10 mouse cellular contexts compared by ENCODE assay signal in the genomic region with DNA sequence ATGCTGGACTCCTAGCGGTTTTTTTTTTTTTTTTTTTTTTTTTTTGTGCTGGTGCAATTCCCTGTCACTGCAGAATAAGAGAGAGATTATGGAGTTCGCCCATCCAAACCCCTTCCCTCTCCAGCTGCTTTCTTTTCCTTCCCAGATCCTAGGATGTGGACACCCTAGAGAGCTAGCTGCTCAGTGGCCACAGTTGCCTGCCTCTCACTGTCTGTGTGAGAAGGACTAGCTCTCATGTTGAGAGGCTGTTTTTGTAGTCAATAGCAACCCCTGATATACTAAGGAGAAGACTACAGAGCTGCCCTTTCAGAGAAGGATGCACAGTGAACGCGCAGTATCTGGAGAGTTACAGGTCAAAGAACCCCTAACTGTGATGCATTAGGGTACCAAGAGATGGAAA. TPM values are rescaled to one million over a fixed set of nuclear protein-coding genes. Genes with fewer than 3 reads are reported as not detected.
DNase-seq lines count a peak whose midpoint lies in the region; ATAC-seq and TF ChIP-seq lines count a peak whose summit lies in the region.
"Not testable (repeated sequence)": the region's sequence is repeated elsewhere in the genome, so short reads cannot be mapped to it uniquely, and the experiment has no call there.
"Had no signal": no experiment of that assay in that cellular context is flagged by ENCODE, and none has a peak within 500 bp of the region (broad histone marks: within the 10 kb centered on the region; RNA-seq: fewer than 3 reads in every experiment).

No protein-coding gene starts in this region.

- H3K4me3 ChIP-seq in embryonic facial prominence, embryonic 11.5 days (ENCODE audit: low read depth, low read length), result peak overlapping the region; percentile 24; the same call in 1 of the 2 replicates
- peak overlapping the region; percentile 30 for H3K4me3 ChIP-seq in forebrain, postnatal 0 days (ENCODE audit: low read depth, low read length)
- peak overlapping the region; percentile 25 for H3K4me3 ChIP-seq in hindbrain, embryonic 11.5 days (ENCODE audit: low read depth, low read length)
- H3K4me3 ChIP-seq in kidney, embryonic 14.5 days (ENCODE audit: low read length), result peak overlapping the region; percentile 23
- H3K4me3 ChIP-seq in liver, embryonic 11.5 days (ENCODE audit: low read depth, low read length), result peak overlapping the region; percentile 36
- peak overlapping the region; percentile 8; the same call in 1 of the 2 replicates for H3K4me3 ChIP-seq in midbrain, embryonic 11.5 days (ENCODE audit: low read depth, low read length)
- H3K4me3 ChIP-seq in olfactory bulb, adult 2 months (ENCODE audit: insufficient read depth, low read depth, low read length), result peak overlapping the region; percentile 47

- not testable (repeated sequence) for DNase-seq in embryonic facial prominence, embryonic 11.5 days (ENCODE audit: low spot score); forebrain, postnatal 0 days; hindbrain, embryonic 11.5 days (ENCODE audit: low spot score); liver, embryonic 11.5 days (ENCODE audit: low spot score); midbrain, embryonic 11.5 days (ENCODE audit: low spot score, missing footprints)

- H3K4me1 ChIP-seq in embryonic facial prominence, embryonic 11.5 days (ENCODE audit: control insufficient read depth, insufficient read depth, low read length); forebrain, postnatal 0 days (ENCODE audit: insufficient read depth); hindbrain, embryonic 11.5 days (replicated peaks; ENCODE audit: control insufficient read depth, insufficient read depth, low read length); kidney, embryonic 14.5 days (ENCODE audit: control insufficient read depth, insufficient read depth, low read length); liver, embryonic 11.5 days (replicated peaks; ENCODE audit: control insufficient read depth, insufficient read depth, low read length); midbrain, embryonic 11.5 days (ENCODE audit: control insufficient read depth, insufficient read depth, low read length); olfactory bulb, adult 2 months (ENCODE audit: control insufficient read depth, insufficient read depth, low read length): not testable (repeated sequence)

- H3K9me3 ChIP-seq in embryonic facial prominence, embryonic 11.5 days (replicated peaks; ENCODE audit: control insufficient read depth, low read length); forebrain, postnatal 0 days (ENCODE audit: low read length); hindbrain, embryonic 11.5 days (ENCODE audit: control insufficient read depth, low read length); kidney, embryonic 14.5 days (ENCODE audit: control insufficient read depth, low read length); liver, embryonic 11.5 days (ENCODE audit: control insufficient read depth, low read length); midbrain, embryonic 11.5 days (ENCODE audit: control insufficient read depth, low read length): not testable (repeated sequence)

- not testable (repeated sequence) for H3K27me3 ChIP-seq in embryonic facial prominence, embryonic 11.5 days (ENCODE audit: control insufficient read depth, insufficient read depth, low read length); forebrain, postnatal 0 days (ENCODE audit: insufficient read depth, low read length); hindbrain, embryonic 11.5 days (ENCODE audit: control insufficient read depth, insufficient read depth, low read length); kidney, embryonic 14.5 days (ENCODE audit: control insufficient read depth, insufficient read depth, low read length); liver, embryonic 11.5 days (replicated peaks; ENCODE audit: control insufficient read depth, insufficient read depth, low read length); midbrain, embryonic 11.5 days (ENCODE audit: control insufficient read depth, insufficient read depth, low read length)

- H3K27ac ChIP-seq in embryonic facial prominence, embryonic 11.5 days (replicated peaks; ENCODE audit: low read depth, low read length); hindbrain, embryonic 11.5 days (ENCODE audit: low read depth, low read length); kidney, embryonic 14.5 days (ENCODE audit: low read depth, low read length); liver, embryonic 11.5 days (ENCODE audit: low read depth, low read length); midbrain, embryonic 11.5 days (ENCODE audit: low read depth, low read length): not testable (repeated sequence)
- H3K27ac ChIP-seq in forebrain, postnatal 0 days (ENCODE audit: low read depth, low read length), result peak overlapping the region; percentile 78
- H3K27ac ChIP-seq in olfactory bulb, adult 2 months (ENCODE audit: insufficient read depth, low read depth, low read length), result peak overlapping the region; percentile 97

- peak overlapping the region; percentile 21; the same call in 1 of the 2 replicates for H3K4me2 ChIP-seq in embryonic facial prominence, embryonic 11.5 days (ENCODE audit: low read depth, low read length)
- peak overlapping the region; percentile 43 for H3K4me2 ChIP-seq in forebrain, postnatal 0 days (ENCODE audit: low read depth)
- H3K4me2 ChIP-seq in hindbrain, embryonic 11.5 days (replicated peaks; ENCODE audit: low read depth, low read length), result peak overlapping the region; percentile 25
- peak overlapping the region; percentile 30 for H3K4me2 ChIP-seq in kidney, embryonic 14.5 days (replicated peaks; ENCODE audit: low read depth, low read length)
- peak overlapping the region; percentile 43 for H3K4me2 ChIP-seq in liver, embryonic 11.5 days
- peak overlapping the region; percentile 30; the same call in 1 of the 2 replicates for H3K4me2 ChIP-seq in midbrain, embryonic 11.5 days

- peak; percentile 7 for ATAC-seq in CD4-positive, CD25-positive, alpha-beta regulatory T cell, adult 4 months
- 0 out of 2 replicates have a peak, but pooled peaks have one; percentile 29 for ATAC-seq in embryonic facial prominence, embryonic 11.5 days (replicated peaks; ENCODE audit: insufficient number of reproducible peaks, low FRiP score, low TSS enrichment, low read depth)
- ATAC-seq in forebrain, postnatal 0 days, result peak; percentile 65
- peak; percentile 55 for ATAC-seq in hindbrain, embryonic 11.5 days (ENCODE audit: low FRiP score)
- not testable (repeated sequence) for ATAC-seq in kidney, embryonic 14.5 days (ENCODE audit: low FRiP score, low TSS enrichment)
- ATAC-seq in liver, embryonic 11.5 days (replicated peaks; ENCODE audit: low FRiP score), result peak; percentile 7; the same call in 1 of the 2 replicates
- ATAC-seq in midbrain, embryonic 11.5 days (ENCODE audit: low FRiP score), result peak; percentile 43

- not testable (repeated sequence) for H3K36me3 ChIP-seq in embryonic facial prominence, embryonic 11.5 days (replicated peaks; ENCODE audit: control insufficient read depth, insufficient read depth, low read depth, low read length); forebrain, postnatal 0 days (ENCODE audit: insufficient read depth); hindbrain, embryonic 11.5 days (ENCODE audit: control insufficient read depth, insufficient read depth, low read length); kidney, embryonic 14.5 days (ENCODE audit: control insufficient read depth, insufficient read depth, low read length); liver, embryonic 11.5 days (ENCODE audit: control insufficient read depth, insufficient read depth, low read length); midbrain, embryonic 11.5 days (ENCODE audit: control insufficient read depth, insufficient read depth, low read length)

- 0 out of 2 replicates have a peak overlapping the region, but pooled peaks have one; percentile 9 for H3K9ac ChIP-seq in embryonic facial prominence, embryonic 11.5 days (replicated peaks; ENCODE audit: low read length)
- H3K9ac ChIP-seq in forebrain, postnatal 0 days, result peak overlapping the region; percentile 33
- H3K9ac ChIP-seq in hindbrain, embryonic 11.5 days (ENCODE audit: low read depth, low read length); kidney, embryonic 14.5 days (ENCODE audit: low read depth, low read length); liver, embryonic 11.5 days (ENCODE audit: low read depth, low read length): not testable (repeated sequence)
- H3K9ac ChIP-seq in midbrain, embryonic 11.5 days (ENCODE audit: low read length), result peak overlapping the region; percentile 14; the same call in 1 of the 2 replicates

- 13% methylated on average over 4 of the region's 4 CpGs for WGBS in embryonic facial prominence, embryonic 11.5 days
- 27% methylated on average over 4 of the region's 4 CpGs for WGBS in forebrain, postnatal 0 days
- WGBS in hindbrain, embryonic 11.5 days, result 23% methylated on average over 3 of the region's 4 CpGs
- 22% methylated on average over 3 of the region's 4 CpGs for WGBS in kidney, embryonic 14.5 days
- 20% methylated on average over 4 of the region's 4 CpGs for WGBS in liver, embryonic 11.5 days
- 35% methylated on average over 3 of the region's 4 CpGs for WGBS in midbrain, embryonic 11.5 days
- 18% methylated on average over 4 of the region's 4 CpGs for WGBS in olfactory bulb, adult 2 months

- not testable (repeated sequence) for TF ChIP-seq CTCF in forebrain, postnatal 0 days (IDR thresholded peaks at IDR 0.05; ENCODE audit: low read depth); olfactory bulb, adult 2 months (IDR thresholded peaks at IDR 0.05; ENCODE audit: insufficient read depth, low read depth, low read length)

- TF ChIP-seq POLR2A in olfactory bulb, adult 2 months (IDR thresholded peaks at IDR 0.05; ENCODE audit: insufficient read depth, low read depth, low read length), result not testable (repeated sequence)

RNA-seq across cellular contexts. Expression of a gene that starts 0.5 kb away (rescaled TPM):
- polyA plus RNA-seq in CD4-positive, CD25-positive, alpha-beta regulatory T cell, adult 4 months (2017; shearing (Covaris generic)), result 10 to 100 TPM; 11.7 to 13.9 TPM
- 54.2 and 57.5 TPM in 2 replicates for polyA plus RNA-seq in embryonic facial prominence, embryonic 11.5 days (2014; fragmentation: Nextera tagmentation; extraction: Ambion mirVana)
- total RNA-seq in forebrain, postnatal 0 days (2014; rRNA removed), result 219 and 235 TPM in 2 replicates
- polyA plus RNA-seq in forebrain, postnatal 0 days (2015; fragmentation: Nextera tagmentation; extraction: Ambion mirVana), result 204 and 212 TPM in 2 replicates
- polyA plus RNA-seq in hindbrain, embryonic 11.5 days (2014; fragmentation: Nextera tagmentation; extraction: Ambion mirVana), result 82.8 and 85.5 TPM in 2 replicates
- 58.9 and 71.0 TPM in 2 replicates for polyA plus RNA-seq in kidney, embryonic 14.5 days (2014; fragmentation: Nextera tagmentation; extraction: Ambion mirVana)
- polyA plus RNA-seq in liver, embryonic 11.5 days (2014; fragmentation: Nextera tagmentation; extraction: Ambion mirVana), result 19.9 and 20.0 TPM in 2 replicates
- 74.0 and 80.3 TPM in 2 replicates for polyA plus RNA-seq in midbrain, embryonic 11.5 days (2014; fragmentation: Nextera tagmentation; extraction: Ambion mirVana)
- polyA plus RNA-seq in olfactory bulb, adult 2 months (2012; ENCODE audit: insufficient read depth, insufficient read length, low replicate concordance, missing spikeins), result not detected in 2 replicates

RNA-seq across cellular contexts. Expression of a gene that starts 27.2 kb away (rescaled TPM):
- polyA plus RNA-seq in CD4-positive, CD25-positive, alpha-beta regulatory T cell, adult 4 months (2017; shearing (Covaris generic)), result 10 to 100 TPM; 10.6 to 17.3 TPM
- polyA plus RNA-seq in embryonic facial prominence, embryonic 11.5 days (2014; fragmentation: Nextera tagmentation; extraction: Ambion mirVana), result 49.5 and 64.0 TPM in 2 replicates
- total RNA-seq in forebrain, postnatal 0 days (2014; rRNA removed), result 124 and 168 TPM in 2 replicates
- polyA plus RNA-seq in forebrain, postnatal 0 days (2015; fragmentation: Nextera tagmentation; extraction: Ambion mirVana), result 238 and 241 TPM in 2 replicates
- polyA plus RNA-seq in hindbrain, embryonic 11.5 days (2014; fragmentation: Nextera tagmentation; extraction: Ambion mirVana), result 95.2 and 111 TPM in 2 replicates
- 73.2 and 78.7 TPM in 2 replicates for polyA plus RNA-seq in kidney, embryonic 14.5 days (2014; fragmentation: Nextera tagmentation; extraction: Ambion mirVana)
- polyA plus RNA-seq in liver, embryonic 11.5 days (2014; fragmentation: Nextera tagmentation; extraction: Ambion mirVana), result 16.4 and 21.2 TPM in 2 replicates
- 85.0 and 98.1 TPM in 2 replicates for polyA plus RNA-seq in midbrain, embryonic 11.5 days (2014; fragmentation: Nextera tagmentation; extraction: Ambion mirVana)
- not detected in 2 replicates for polyA plus RNA-seq in olfactory bulb, adult 2 months (2012; ENCODE audit: insufficient read depth, insufficient read length, low replicate concordance, missing spikeins)

RNA-seq across cellular contexts. Expression of a gene that starts 53.9 kb away (rescaled TPM):
- polyA plus RNA-seq in CD4-positive, CD25-positive, alpha-beta regulatory T cell, adult 4 months (2017; shearing (Covaris generic)), result not detected
- 0.24 and 0.43 TPM in 2 replicates for polyA plus RNA-seq in embryonic facial prominence, embryonic 11.5 days (2014; fragmentation: Nextera tagmentation; extraction: Ambion mirVana)
- total RNA-seq in forebrain, postnatal 0 days (2014; rRNA removed), result 0.24 TPM in 1 of 2 replicates, not detected in the other
- 0.19 and 0.31 TPM in 2 replicates for polyA plus RNA-seq in forebrain, postnatal 0 days (2015; fragmentation: Nextera tagmentation; extraction: Ambion mirVana)
- 0.10 TPM in 1 of 2 replicates, not detected in the other for polyA plus RNA-seq in hindbrain, embryonic 11.5 days (2014; fragmentation: Nextera tagmentation; extraction: Ambion mirVana)
- 0.80 and 1.4 TPM in 2 replicates for polyA plus RNA-seq in kidney, embryonic 14.5 days (2014; fragmentation: Nextera tagmentation; extraction: Ambion mirVana)
- 0.19 and 0.21 TPM in 2 replicates for polyA plus RNA-seq in liver, embryonic 11.5 days (2014; fragmentation: Nextera tagmentation; extraction: Ambion mirVana)
- 0.27 and 0.37 TPM in 2 replicates for polyA plus RNA-seq in midbrain, embryonic 11.5 days (2014; fragmentation: Nextera tagmentation; extraction: Ambion mirVana)
- not detected in 2 replicates for polyA plus RNA-seq in olfactory bulb, adult 2 months (2012; ENCODE audit: insufficient read depth, insufficient read length, low replicate concordance, missing spikeins)
- total RNA-seq: heart, adult 18-20 months had no signal
- polyA plus RNA-seq: thymus, adult 2 months had no signal

Comparison
In these comparisons a context has a peak if more than half of its experiments do, and no peak if none do; other contexts are left out.
1. RNA of a gene that starts 0.5 kb away (polyA plus RNA-seq): 204 to 212 TPM in forebrain, postnatal 0 days, 82.8 to 85.5 TPM in hindbrain, embryonic 11.5 days, 74.0 to 80.3 TPM in midbrain, embryonic 11.5 days, 58.9 to 71.0 TPM in kidney, embryonic 14.5 days, 54.2 to 57.5 TPM in embryonic facial prominence, embryonic 11.5 days, 19.9 to 20.0 TPM in liver, embryonic 11.5 days and 11.7 to 13.9 TPM in CD4-positive, CD25-positive, alpha-beta regulatory T cell, adult 4 months; not detected in olfactory bulb, adult 2 months; every median in the first group is over 10 times any median in the second.
2. RNA of a gene that starts 27.2 kb away (polyA plus RNA-seq): 238 to 241 TPM in forebrain, postnatal 0 days, 95.2 to 111 TPM in hindbrain, embryonic 11.5 days, 85.0 to 98.1 TPM in midbrain, embryonic 11.5 days, 73.2 to 78.7 TPM in kidney, embryonic 14.5 days, 49.5 to 64.0 TPM in embryonic facial prominence, embryonic 11.5 days, 16.4 to 21.2 TPM in liver, embryonic 11.5 days and 10.6 to 17.3 TPM in CD4-positive, CD25-positive, alpha-beta regulatory T cell, adult 4 months; not detected in olfactory bulb, adult 2 months; every median in the first group is over 10 times any median in the second.
3. Peak in every context shown above with its lines, with median percentiles within 50 percentile points of each other: H3K4me2 ChIP-seq and H3K4me3 ChIP-seq.